Mouse (Mus musculus) lung, adult 2 months (tissue): ENCODE measurements around the gene Cep78.

Experiments used
- CTCF ChIP-seq: fragments of 200-500 bp; IDR thresholded peaks from 2 replicates; pipeline ENCODE4 v1.5.1; 2011; ENCODE audit warnings: mild to moderate bottlenecking, low read length, control low read depth; ENCODE audit not compliant: insufficient read depth
- POLR2A ChIP-seq: fragments of 200-500 bp; IDR thresholded peaks from 2 replicates; pipeline ENCODE4 v1.6.1; 2011; ENCODE audit warnings: low read depth, mild to moderate bottlenecking, control low read depth, low read length, borderline replicate concordance; ENCODE audit errors: extremely low read depth

DNA sequence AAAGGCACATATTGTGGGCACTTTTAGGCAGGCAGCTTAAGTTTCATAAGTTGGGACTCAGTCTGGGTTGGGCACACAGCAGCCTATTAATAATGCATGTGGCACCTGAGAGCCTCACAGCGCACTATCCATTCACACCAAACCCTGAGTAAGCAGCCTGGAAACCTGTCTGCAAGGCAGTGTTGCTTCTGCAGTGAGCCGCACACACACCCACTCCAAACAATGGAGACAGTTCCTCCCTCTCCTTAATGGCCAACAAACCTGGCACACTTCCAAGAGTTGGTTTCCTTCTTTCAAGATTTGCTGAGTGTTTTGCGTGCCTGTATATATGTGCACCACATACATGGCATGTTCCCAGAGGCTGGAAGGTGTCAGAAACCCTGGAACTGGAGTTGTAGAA is 34.6 kb downstream of the Cep78 start:
- TF ChIP-seq CTCF: no peak
- TF ChIP-seq POLR2A: no peak
